Mouse (Mus musculus): ENCODE measurements around the gene Ep400.

DNA sequence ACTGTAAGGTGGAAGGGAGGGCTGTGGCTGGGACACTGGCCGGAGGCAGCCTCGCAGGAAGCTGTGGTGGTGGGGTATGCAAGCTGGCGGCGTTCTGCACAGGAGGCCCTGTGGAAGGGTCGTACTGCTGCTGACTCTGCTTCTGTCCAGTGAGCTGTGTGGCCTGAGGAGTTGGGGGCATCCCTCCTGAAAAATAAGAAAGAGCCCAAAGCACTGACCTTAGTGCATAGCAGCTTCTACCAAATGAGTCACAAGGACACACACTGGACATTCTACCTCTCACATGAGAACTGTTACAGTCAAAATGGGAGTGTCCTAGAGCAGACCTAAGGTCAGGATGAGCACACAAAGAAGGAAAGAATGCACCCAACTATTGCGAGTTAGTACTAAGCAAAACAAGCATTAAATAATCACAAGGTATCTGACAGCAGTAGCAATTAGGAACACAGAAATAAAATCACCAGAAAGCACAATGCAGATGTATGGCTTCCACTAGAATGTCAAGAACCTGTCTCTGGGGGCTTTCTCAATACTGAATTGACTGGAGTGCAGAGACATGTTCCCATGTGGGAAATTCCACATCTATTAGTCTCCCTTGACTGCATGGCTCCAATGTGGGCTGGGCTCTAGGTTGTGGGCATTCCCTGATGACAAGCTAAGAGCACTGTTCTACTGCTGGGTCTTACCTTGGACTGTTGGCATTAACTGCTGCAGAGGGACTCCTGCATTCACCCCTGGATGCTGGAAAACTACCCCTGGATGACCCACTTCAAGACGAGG, 30.8 kb downstream of the Ep400 start:
- TF ChIP-seq POLR2A (IDR thresholded peaks at IDR 0.05; ENCODE audit: insufficient read depth, low read depth, low read length) (no peak), CTCF (IDR thresholded peaks at IDR 0.05; ENCODE audit: insufficient read depth, low read depth, low read length) (no peak)

All from olfactory bulb, adult 2 months (tissue).